Mouse (Mus musculus) kidney, postnatal 0 days (tissue): ENCODE data around the gene Anks1b. TPM values are rescaled to one million over a fixed set of nuclear protein-coding genes. Genes with fewer than 3 reads are reported as not detected.

Experiments used
- ATAC-seq: fragments of 200-750 bp; cut with Nextera tagmentation; replicated peaks from 2 replicates; pipeline ENCODE4 v1.8.0; 2017; ENCODE audit warnings: low read depth, moderate number of reproducible peaks, moderate TSS enrichment, moderate library complexity; ENCODE audit not compliant: low FRiP score
- DNase-seq: peaks from one replicate; pipeline ENCODE4 v3.0.0-alpha.2; 2016; ENCODE audit warnings: low spot score
- H3K27ac ChIP-seq: fragments of 300-500 bp; sonication (generic); 2 replicates; pipeline ENCODE4 v1.5.1; 2014; ENCODE audit warnings: mild to moderate bottlenecking
- H3K27me3 ChIP-seq: fragments of 300-500 bp; sonication (generic); 2 replicates; pipeline ENCODE4 v1.6.1; 2014; ENCODE audit warnings: low read length, mixed read lengths; ENCODE audit not compliant: insufficient read depth
- H3K36me3 ChIP-seq: fragments of 300-500 bp; sonication (generic); 2 replicates; pipeline ENCODE4 v1.6.1; 2014; ENCODE audit warnings: low read length, mixed read lengths; ENCODE audit not compliant: insufficient read depth
- H3K4me1 ChIP-seq: fragments of 300-500 bp; sonication (generic); replicated peaks from 2 replicates; pipeline ENCODE4 v1.6.1; 2014; ENCODE audit warnings: antibody characterized with exemption, low read length, mixed read lengths; ENCODE audit not compliant: insufficient read depth
- H3K4me2 ChIP-seq: fragments of 300-500 bp; sonication (generic); 2 replicates; pipeline ENCODE4 v1.6.1; 2014; ENCODE audit warnings: mild to moderate bottlenecking, low read length, moderate library complexity, mixed read lengths
- H3K4me3 ChIP-seq: fragments of 300-500 bp; sonication (generic); replicated peaks from 2 replicates; pipeline ENCODE4 v1.5.1; 2014; ENCODE audit warnings: low read depth, low read length
- H3K9ac ChIP-seq: fragments of 300-500 bp; sonication (generic); 2 replicates; pipeline ENCODE4 v1.6.1; 2014; ENCODE audit warnings: low read depth, low read length
- H3K9me3 ChIP-seq: fragments of 300-500 bp; sonication (generic); replicated peaks from 2 replicates; pipeline ENCODE4 v1.6.1; 2016; ENCODE audit warnings: low read length, inconsistent platforms, mixed read lengths
- CTCF ChIP-seq: IDR thresholded peaks from 2 replicates; pipeline ENCODE4 v1.5.1; 2016; ENCODE audit warnings: antibody characterized with exemption, low read depth, mild to moderate bottlenecking, moderate library complexity
- WGBS: fragments of 180-500 bp; shearing (Covaris S2); extraction: QIAGEN DNeasy Blood & Tissue Kit; methylation state at CpG from one replicate; pipeline ENCODE4 v1.1.7; 2014; 5-methylcytosine and 5-hydroxymethylcytosine counted together
- polyA plus RNA-seq: library from polyadenylated mRNA; unstranded; fragments of >200 nt; fragmentation: Nextera tagmentation; extraction: Ambion mirVana; gene quantifications from 2 replicates; pipeline ENCODE4 v1.2.1, GENCODE M21; 2015

Gene Anks1b
- polyA plus RNA-seq, 1 experiment from 2014 or later, result 3.1 TPM

GRCm38 (mm10) chr10:90729527-90729926 lies 856.2 kb downstream of the Anks1b start:
- no peaks in the 10 kb centered on the region for H3K9me3 ChIP-seq
- no peaks in the 10 kb centered on the region for H3K27me3 ChIP-seq
- H3K36me3 ChIP-seq, result no peaks in the 10 kb centered on the region
- H3K4me3 ChIP-seq, result no peak overlapping the region
- H3K9ac ChIP-seq, result no peak overlapping the region
- no peaks in the 10 kb centered on the region for H3K4me1 ChIP-seq
- no peak overlapping the region for H3K4me2 ChIP-seq
- DNase-seq (no peak), ATAC-seq (no peak)
- 57% methylated on average over 10 of the region's 10 CpGs for WGBS
- TF ChIP-seq CTCF, result no peak
- no peak overlapping the region for H3K27ac ChIP-seq

- TF ChIP-seq CTCF, result no peak
- WGBS, result 37% methylated on average over 4 of the region's 4 CpGs
- DNase-seq, result no peak
Measured at GRCm38 (mm10) chr10:90732823-90733222, 859.5 kb downstream of the Anks1b start.

GRCm38 (mm10) chr10:90733632-90734031 lies 860.3 kb downstream of the Anks1b start:
- H3K9me3 ChIP-seq, result no peaks in the 10 kb centered on the region
- H3K36me3 ChIP-seq, result no peaks in the 10 kb centered on the region
- no peaks in the 10 kb centered on the region for H3K27me3 ChIP-seq
- peak; percentile 83 for TF ChIP-seq CTCF
- WGBS, result 25% methylated on average over 5 of the region's 5 CpGs
- DNase-seq (peak; percentile 76), ATAC-seq (no peak)
- H3K4me1 ChIP-seq, result no peaks in the 10 kb centered on the region
- H3K4me2 ChIP-seq, result no peak overlapping the region
- H3K27ac ChIP-seq, result no peak overlapping the region
- no peak overlapping the region for H3K4me3 ChIP-seq
- H3K9ac ChIP-seq, result no peak overlapping the region

More at GRCm38 (mm10) chr10:90732823-90733222, 859.5 kb downstream of the Anks1b start:
- Histone ChIP-seq H3K9me3 (no peaks in the 10 kb centered on the region), H3K4me1 (no peaks in the 10 kb centered on the region), H3K9ac (no peak overlapping the region), H3K27me3 (no peaks in the 10 kb centered on the region), H3K4me3 (no peak overlapping the region), H3K4me2 (no peak overlapping the region), H3K27ac (no peak overlapping the region), H3K36me3 (no peaks in the 10 kb centered on the region)
- no peak for ATAC-seq

GRCm38 (mm10) chr10:90738475-90738874 lies 865.2 kb downstream of the Anks1b start:
- no peak for TF ChIP-seq CTCF
- Histone ChIP-seq H3K4me1 (no peaks in the 10 kb centered on the region), H3K36me3 (no peaks in the 10 kb centered on the region), H3K9me3 (no peaks in the 10 kb centered on the region), H3K4me2 (no peak overlapping the region), H3K9ac (no peak overlapping the region), H3K27ac (no peak overlapping the region), H3K4me3 (no peak overlapping the region), H3K27me3 (no peaks in the 10 kb centered on the region)
- ATAC-seq, result no peak
- WGBS, result 56% methylated on average over 2 of the region's 2 CpGs
- no peak for DNase-seq

GRCm38 (mm10) chr10:90740956-90741355 lies 867.6 kb downstream of the Anks1b start:
- 91% methylated on average over 5 of the region's 5 CpGs for WGBS
- Histone ChIP-seq H3K9ac (no peak overlapping the region), H3K4me3 (no peak overlapping the region), H3K27ac (no peak overlapping the region), H3K27me3 (no peaks in the 10 kb centered on the region), H3K9me3 (no peaks in the 10 kb centered on the region), H3K4me1 (no peaks in the 10 kb centered on the region), H3K36me3 (no peaks in the 10 kb centered on the region), H3K4me2 (no peak overlapping the region)
- DNase-seq (no peak), ATAC-seq (no peak)
- no peak for TF ChIP-seq CTCF

GRCm38 (mm10) chr10:90751889-90752288 lies 878.6 kb downstream of the Anks1b start:
- DNase-seq, result no peak
- no peak overlapping the region for H3K4me3 ChIP-seq
- H3K4me1 ChIP-seq, result no peaks in the 10 kb centered on the region
- no peak for ATAC-seq
- H3K9ac ChIP-seq, result no peak overlapping the region
- no peak overlapping the region for H3K27ac ChIP-seq
- H3K4me2 ChIP-seq, result no peak overlapping the region
- no peak for TF ChIP-seq CTCF
- 67% methylated on average over 5 of the region's 5 CpGs for WGBS
- no peaks in the 10 kb centered on the region for H3K36me3 ChIP-seq
- no peaks in the 10 kb centered on the region for H3K27me3 ChIP-seq
- H3K9me3 ChIP-seq, result no peaks in the 10 kb centered on the region

GRCm38 (mm10) chr10:90753106-90753505 lies 879.8 kb downstream of the Anks1b start:
- no peaks in the 10 kb centered on the region for H3K36me3 ChIP-seq
- DNase-seq (no peak), ATAC-seq (no peak)
- no peaks in the 10 kb centered on the region for H3K9me3 ChIP-seq
- no peak overlapping the region for H3K9ac ChIP-seq
- H3K4me3 ChIP-seq, result no peak overlapping the region
- WGBS, result 67% methylated on average over 9 of the region's 9 CpGs
- H3K4me1 ChIP-seq, result no peaks in the 10 kb centered on the region
- H3K27ac ChIP-seq, result no peak overlapping the region
- TF ChIP-seq CTCF, result no peak
- H3K4me2 ChIP-seq, result no peak overlapping the region
- no peaks in the 10 kb centered on the region for H3K27me3 ChIP-seq
